Mouse (Mus musculus): ENCODE measurements at regions not wholly inside any gene's neighbourhood (a gene's known extent, or its start where the extent isn't known, plus 50 kb on each side); places are given as distances from the start of the nearest gene placed in this dataset.

DNA sequence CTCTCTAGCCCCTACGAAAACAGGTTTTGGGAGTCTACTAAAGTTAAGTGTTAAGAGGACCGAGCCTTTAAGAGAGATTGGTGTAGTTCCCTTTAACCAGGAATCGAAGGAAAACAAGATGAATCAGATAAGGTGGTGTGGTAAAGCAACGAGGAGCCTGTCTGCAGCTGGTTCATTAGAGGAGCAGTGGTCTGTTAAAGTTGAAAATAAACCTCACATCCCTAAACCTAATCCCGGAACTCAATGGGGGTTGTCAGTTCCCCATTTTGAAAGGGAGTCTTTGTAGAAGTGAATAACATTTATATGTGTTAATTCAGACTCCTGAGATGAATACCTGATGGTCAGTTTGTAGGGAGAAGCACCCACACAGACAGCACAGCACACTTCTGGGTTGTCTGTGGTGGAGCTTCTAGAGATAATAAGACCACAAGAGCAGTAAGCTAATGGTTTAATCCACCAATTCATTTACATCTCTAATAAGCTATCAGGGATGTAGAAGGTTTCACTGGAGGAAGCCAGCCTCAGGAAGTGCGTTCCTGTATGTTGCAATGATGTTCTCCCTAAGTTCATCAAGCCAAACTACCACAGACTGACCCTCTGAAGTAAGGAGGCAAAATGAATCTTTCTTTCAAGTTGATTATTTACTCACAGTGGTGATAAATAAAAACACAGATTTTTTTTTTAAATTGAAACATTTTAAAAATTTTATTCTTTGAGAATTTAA, 318.9 kb upstream of the Nrp1 start:
- DNase-seq (ENCODE audit: low read depth, low spot score): no peak

- no peak for DNase-seq (ENCODE audit: low read depth, low spot score)
Measured at GRCm38 (mm10) chr8:128042877-128043276, 315.5 kb upstream of the Nrp1 start.

DNA sequence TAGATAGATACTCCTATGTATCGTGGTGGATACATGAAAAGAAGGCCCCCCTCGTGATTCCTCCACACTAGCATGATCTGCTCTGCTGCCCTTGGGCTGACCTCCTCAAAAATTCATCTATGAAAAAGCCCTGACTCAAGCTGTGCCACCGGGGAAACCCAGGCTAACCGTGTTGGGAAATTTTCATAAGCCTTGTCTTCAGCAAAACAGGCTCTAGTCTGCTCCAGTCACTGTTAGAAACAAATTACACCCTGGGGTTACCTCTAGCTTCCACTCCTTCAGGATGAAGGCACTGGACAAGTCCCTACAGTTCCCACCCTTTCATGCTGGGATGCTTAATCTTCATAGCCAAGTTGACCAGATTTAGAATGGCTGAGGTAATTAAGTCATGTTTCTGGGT, 315.0 kb upstream of the Nrp1 start:
- no peak for DNase-seq (ENCODE audit: low read depth, low spot score)

GRCm38 (mm10) chr8:128056251-128056650, 302.2 kb upstream of the Nrp1 start:
- DNase-seq (ENCODE audit: low read depth, low spot score): no peak

DNA sequence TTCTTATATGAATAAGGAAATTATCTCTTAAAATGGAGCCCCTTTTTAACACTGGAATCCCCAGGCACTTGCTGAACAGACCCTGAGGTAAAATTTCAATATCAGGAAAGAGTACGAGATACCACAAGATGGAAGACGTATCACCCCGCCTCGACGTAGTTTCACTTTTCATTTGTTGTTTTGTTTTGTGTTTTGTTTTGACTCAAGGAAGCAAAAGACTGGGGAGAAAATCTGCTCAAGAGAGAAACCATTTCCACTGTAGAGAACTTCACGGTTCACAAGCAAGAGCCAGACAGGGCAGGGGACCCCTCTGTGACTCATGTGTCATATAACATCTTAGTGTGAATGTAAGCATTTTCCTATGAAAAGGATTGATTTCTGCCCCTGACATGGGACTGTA, 300.6 kb upstream of the Nrp1 start:
- peak; percentile 65 for DNase-seq (ENCODE audit: low read depth, low spot score)

DNA sequence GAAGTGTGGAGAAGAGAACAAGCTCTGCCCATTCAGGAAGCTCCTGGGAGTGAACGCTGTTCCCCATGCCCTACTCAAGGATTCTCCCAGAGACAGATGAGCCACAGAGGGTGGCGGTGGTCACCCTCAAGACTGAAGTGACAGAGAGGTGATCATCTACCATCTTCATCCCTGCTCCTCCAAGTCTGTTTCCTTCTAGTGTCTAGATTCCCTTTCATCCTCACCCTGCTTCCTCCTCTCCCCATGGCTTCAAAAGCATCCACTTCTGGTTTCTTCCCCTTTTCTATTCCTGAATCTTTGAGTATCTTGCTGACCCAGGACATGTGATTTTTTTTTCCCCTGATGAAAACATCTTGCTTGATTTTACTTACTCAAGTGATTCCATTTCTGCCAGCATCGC, 298.6 kb upstream of the Nrp1 start:
- DNase-seq (ENCODE audit: low read depth, low spot score): no peak

GRCm38 (mm10) chr8:128064211-128064610, 294.2 kb upstream of the Nrp1 start:
- no peak for DNase-seq (ENCODE audit: low read depth, low spot score)

GRCm38 (mm10) chr8:128065127-128065526, 293.3 kb upstream of the Nrp1 start:
- DNase-seq (ENCODE audit: low read depth, low spot score): no peak

DNA sequence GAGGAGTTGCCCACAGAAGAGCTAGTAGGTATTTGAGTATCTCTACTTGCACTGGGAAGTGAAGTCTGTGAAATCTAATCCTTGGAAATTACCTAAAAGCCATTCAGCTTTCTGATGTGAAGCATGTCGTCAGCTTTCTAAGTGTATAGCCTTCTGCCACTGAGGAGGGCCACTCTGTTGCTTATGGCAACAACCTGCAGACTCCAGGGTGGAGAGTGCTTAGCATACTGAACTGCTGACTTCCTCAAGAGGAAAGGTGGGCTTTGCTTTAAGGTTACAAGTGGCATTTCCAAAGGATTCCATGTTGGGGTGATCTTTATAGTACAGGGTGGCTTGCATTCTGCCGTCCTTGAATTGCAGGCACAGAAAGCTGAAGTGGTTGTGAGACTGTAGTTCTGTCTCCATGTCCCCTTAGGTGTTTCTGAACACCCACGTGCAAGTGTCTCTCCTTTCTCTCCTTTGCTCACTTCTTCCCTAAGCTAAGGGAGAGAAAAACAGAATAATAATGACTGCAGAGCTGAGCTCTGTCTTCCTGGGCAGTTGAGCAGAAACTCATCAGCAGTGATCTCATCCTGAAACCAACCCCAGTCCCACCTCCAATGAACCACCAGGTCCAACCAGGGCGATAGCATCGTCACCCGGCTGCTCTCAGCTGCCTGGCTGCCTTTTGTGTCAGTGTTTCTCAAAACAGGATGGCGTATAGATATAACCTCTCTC, 292.3 kb upstream of the Nrp1 start:
- DNase-seq (ENCODE audit: low read depth, low spot score): no peak

DNA sequence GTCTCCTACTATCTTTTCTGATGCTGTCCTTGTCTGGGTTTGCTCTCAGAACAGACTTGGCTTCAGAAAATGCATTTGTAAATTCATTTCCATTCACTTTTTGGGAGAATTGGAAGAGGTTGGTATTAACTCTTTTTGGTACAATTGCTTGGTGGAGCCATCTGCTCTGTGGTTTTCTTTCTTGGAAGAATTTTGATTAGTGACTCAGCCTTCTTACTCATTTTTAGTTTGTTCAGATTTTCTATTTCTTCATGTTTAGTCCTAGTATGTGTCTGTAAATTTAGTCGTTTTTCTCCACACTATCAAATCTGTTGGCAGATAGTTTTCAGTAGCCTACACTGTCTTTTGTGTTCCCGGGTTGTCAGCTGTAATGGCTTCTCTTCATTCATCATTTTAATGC, 288.7 kb upstream of the Nrp1 start:
- no peak for DNase-seq (ENCODE audit: low read depth, low spot score)

DNA sequence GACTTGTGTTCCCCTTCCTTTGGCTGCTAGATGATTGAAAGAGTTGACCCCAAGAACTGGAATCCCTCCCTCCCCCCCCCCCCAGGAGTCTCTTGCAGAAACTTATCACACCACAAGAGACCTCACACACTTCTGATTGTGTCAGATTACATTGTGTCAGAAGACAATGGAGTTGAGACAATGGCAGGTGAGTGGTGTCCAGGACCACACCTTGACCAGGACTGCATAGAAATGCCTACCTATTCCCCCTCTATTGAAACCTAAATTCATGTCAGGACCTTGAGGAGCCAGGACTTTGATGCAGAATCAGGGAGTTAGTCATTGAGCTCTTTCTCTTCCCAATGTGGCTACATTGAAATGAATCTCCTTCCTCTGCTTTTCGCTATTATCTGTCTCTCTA, 282.8 kb upstream of the Nrp1 start:
- DNase-seq (ENCODE audit: low read depth, low spot score): no peak

DNA sequence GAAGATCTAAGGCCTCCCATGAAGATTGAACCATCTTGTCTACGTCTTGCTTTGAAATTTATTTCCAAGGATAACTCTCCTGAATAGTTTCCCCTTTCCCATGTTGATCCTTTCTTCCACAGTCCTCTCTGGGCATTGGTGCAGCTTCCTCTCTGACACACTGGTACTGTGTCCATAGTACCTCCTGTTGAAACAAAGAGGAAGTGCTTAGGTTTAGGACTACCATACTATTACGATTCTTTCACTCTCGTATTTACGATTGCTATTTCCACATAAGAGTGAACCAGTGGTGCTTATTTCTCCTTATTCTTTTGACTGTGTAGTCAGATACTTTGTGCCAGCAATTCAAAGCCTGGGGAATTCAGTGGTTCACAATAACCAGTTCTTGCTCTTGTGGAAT, 282.2 kb upstream of the Nrp1 start:
- no peak for DNase-seq (ENCODE audit: low read depth, low spot score)

DNA sequence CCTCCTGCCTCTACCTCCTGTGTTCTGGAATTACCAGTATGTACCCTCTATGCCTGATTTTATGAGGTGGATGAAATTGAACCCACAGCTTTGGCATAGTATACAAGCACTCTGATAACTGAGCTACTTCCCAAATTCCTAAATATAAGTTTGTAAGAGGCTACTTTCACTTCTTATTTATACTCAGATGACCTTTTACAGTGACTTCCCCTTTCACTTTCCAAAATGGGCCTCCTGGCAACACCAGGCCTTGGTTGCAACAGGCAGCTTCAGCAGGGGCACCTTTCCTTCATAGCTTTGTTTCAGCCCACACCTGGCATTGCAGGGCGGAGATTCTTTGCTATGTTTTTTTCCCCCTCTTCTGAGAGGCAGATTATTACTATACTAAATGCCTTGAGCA, 279.7 kb upstream of the Nrp1 start:
- DNase-seq (ENCODE audit: low read depth, low spot score): no peak

DNA sequence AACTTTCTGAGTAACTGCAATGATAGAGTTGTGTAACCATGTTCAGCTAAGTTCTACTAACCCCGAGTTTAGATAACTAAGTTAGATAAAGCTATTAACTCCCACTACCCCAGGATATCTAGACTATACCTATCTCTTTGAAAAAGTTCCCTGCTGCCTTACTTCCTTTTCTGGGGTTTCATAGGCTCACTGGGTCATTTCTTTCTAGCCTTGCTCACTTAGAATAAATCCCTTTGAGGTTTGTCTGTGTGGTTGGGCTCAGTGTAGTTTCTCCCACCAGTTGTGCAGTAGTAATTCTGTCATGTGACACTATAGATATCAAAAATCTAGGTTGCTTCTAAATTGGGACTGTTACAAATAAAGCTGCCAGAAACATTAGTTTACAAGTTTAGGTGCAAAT, 272.6 kb upstream of the Nrp1 start:
- no peak for DNase-seq (ENCODE audit: low read depth, low spot score)

DNA sequence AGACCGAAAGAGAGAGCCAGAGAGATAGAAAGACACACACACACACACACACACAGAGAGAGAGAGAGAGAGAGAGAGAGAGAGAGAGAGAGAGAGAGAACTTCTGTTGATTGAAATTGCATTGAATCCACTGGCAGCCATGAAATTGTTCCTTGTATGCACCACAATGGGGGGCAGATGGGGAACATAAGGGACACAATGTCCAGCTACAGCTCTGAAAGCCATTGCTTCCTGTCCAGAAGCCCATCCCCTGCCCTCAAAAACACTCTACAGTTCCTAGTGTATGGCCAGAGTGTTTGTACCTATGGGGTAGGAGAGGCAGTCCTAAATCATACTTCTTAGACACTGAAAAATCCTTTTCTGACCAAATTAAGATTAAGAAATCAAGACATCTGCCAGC, 270.9 kb upstream of the Nrp1 start:
- DNase-seq (ENCODE audit: low read depth, low spot score): no peak

DNA sequence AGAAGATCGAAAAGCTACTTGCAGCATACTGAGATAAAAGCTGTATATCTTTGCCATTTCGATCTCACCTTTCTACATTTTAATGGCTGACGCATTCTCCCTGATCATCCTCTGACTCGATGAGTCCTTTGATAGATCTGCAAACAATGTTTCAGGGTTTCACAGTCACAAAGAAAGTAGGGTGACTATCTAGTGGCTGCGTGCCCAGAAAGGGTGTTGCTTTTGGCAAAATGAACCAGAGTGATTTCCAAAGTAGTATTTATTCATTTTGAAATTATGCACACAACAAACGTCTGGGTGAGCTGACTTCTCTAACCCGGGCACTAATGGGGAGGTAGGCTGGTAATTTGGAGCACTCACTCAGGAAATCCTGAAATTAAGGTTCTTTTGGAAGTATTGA, 265.6 kb upstream of the Nrp1 start:
- DNase-seq (ENCODE audit: low read depth, low spot score): no peak

- DNase-seq (ENCODE audit: low read depth, low spot score): no peak
Measured at GRCm38 (mm10) chr8:128095451-128095850, 263.0 kb upstream of the Nrp1 start.

DNA sequence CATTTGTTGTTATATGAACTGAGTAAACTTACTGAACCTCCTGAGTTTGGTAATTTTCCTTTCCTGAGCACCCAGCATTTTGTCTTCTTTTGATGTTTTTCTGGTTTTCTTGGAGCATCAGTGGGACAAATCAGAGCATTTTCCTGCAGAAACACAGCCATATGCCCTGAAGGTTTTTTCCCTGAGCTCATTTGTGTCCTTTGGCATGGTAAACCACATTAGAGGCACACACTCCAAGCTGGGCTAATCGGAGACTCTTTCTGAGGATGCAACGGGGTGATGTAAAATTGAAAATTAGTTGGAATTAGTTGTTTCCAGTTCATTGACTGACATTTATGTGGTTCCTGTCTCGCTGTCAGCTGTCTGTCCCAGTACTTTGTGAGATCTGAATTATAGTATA, 260.8 kb upstream of the Nrp1 start:
- DNase-seq (ENCODE audit: low read depth, low spot score): no peak

- no peak for DNase-seq (ENCODE audit: low read depth, low spot score)
Measured at GRCm38 (mm10) chr8:128103380-128103779, 255.0 kb upstream of the Nrp1 start.

DNA sequence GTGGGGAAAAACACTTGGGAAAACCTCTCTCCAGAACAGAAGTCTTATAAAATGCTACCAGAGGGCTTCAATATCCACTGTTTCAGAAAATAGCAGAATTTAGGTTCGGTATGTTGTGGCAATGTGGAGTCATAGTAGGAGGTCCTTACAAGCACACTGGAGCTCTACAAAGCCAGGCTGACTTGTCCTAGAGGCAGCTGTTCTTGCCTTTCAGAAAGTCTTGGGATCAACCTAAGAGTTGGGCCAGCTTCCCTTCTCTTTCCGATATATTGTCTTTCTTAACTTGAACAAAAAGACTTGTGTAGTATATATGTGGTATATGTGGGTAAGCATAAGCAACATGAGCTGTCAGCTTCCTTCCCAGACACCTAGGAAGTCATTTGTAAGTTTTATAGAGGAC, 251.8 kb upstream of the Nrp1 start:
- DNase-seq (ENCODE audit: low read depth, low spot score): no peak

DNA sequence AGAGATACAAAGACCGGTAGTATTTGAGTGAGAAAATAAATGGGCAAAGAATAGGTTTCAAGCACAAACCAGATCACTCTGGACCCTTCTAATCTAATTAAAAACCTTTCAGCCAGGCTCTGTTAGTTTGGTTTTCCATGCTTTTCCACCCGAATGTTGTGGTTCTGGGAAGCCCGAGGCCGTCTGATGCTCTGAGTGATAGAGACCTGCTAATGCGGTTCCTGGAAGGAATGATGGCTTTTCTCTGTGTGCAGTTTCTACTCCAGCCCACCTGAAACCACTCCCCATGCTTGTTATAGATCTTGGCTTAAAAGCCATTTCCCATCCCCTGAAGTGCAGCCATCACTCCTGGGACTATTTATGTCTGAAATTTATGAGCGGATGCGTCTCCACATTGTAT, 251.4 kb upstream of the Nrp1 start:
- DNase-seq (ENCODE audit: low read depth, low spot score): no peak

- DNase-seq (ENCODE audit: low read depth, low spot score): no peak
Measured at GRCm38 (mm10) chr8:128109036-128109435, 249.4 kb upstream of the Nrp1 start.

- DNase-seq (ENCODE audit: low read depth, low spot score): no peak
Measured at GRCm38 (mm10) chr8:128111132-128111531, 247.3 kb upstream of the Nrp1 start.

DNA sequence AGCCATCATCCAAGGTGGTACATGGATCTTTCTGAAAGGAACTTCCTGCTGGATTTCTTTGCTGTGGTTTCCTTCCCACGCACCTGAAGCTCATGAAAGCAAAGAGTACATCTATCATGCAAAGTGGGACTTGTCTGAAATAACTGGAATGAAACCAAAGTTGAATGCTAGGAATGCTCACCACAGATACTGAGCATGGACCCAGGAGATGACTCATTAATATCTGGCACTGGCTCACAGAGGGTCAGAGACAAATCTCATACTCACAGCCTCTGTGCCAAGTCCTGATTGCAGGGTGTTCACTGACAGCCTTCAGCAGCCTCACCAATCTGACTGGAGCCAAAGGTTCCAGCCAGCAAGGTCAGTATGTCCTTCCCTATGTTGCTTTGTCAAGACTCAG, 245.3 kb upstream of the Nrp1 start:
- DNase-seq (ENCODE audit: low read depth, low spot score): no peak
